Mouse (Mus musculus) kidney, embryonic 15.5 days (tissue): ENCODE data around the gene 4930407I10Rik. TPM values are rescaled to one million over a fixed set of nuclear protein-coding genes. Genes with fewer than 3 reads are reported as not detected.

Source experiments
- polyA plus RNA-seq: library from polyadenylated mRNA; unstranded; fragments of >200 nt; fragmentation: Nextera tagmentation; extraction: Ambion mirVana; gene quantifications from 2 replicates; pipeline ENCODE4 v1.2.1, GENCODE M21; 2015

The 4930407I10Rik gene
- polyA plus RNA-seq, 1 experiment from 2014 or later, result 0.03 TPM

Other genes with a start within 250 kb of the 4930407I10Rik start
- 28.2 and 29.3 TPM in 2 replicates for gene Tob2, start 200.4 kb upstream of the 4930407I10Rik start, polyA plus RNA-seq
- gene Phf5a, start 187.2 kb upstream of the 4930407I10Rik start, polyA plus RNA-seq, result 159 and 163 TPM in 2 replicates
- 216 and 224 TPM in 2 replicates for gene Aco2, start 186.8 kb upstream of the 4930407I10Rik start, polyA plus RNA-seq
- gene Polr3h, start 132.9 kb upstream of the 4930407I10Rik start, polyA plus RNA-seq, result 80.1 and 80.8 TPM in 2 replicates
- 24.7 and 30.7 TPM in 2 replicates for gene Csdc2, start 122.4 kb upstream of the 4930407I10Rik start, polyA plus RNA-seq
- 28.8 and 35.3 TPM in 2 replicates for gene Pmm1, start 98.2 kb upstream of the 4930407I10Rik start, polyA plus RNA-seq
- gene 1700029P11Rik, start 78.6 kb upstream of the 4930407I10Rik start, polyA plus RNA-seq, result not detected in 2 replicates
- 83.3 and 87.0 TPM in 2 replicates for gene Xrcc6, start 71.3 kb upstream of the 4930407I10Rik start, polyA plus RNA-seq
- 25.1 and 26.3 TPM in 2 replicates for gene Desi1, start 25.3 kb upstream of the 4930407I10Rik start, polyA plus RNA-seq
- 272 and 286 TPM in 2 replicates for gene Snu13, start 11.6 kb upstream of the 4930407I10Rik start, polyA plus RNA-seq
- 0.05 and 0.09 TPM in 2 replicates for gene Mei1, start 10.8 kb downstream of the 4930407I10Rik start, polyA plus RNA-seq
- 18.4 and 19.8 TPM in 2 replicates for gene Ccdc134, start 68.8 kb downstream of the 4930407I10Rik start, polyA plus RNA-seq
- gene Srebf2, start 88.0 kb downstream of the 4930407I10Rik start, polyA plus RNA-seq, result 126 and 147 TPM in 2 replicates
- gene Shisa8, start 153.7 kb downstream of the 4930407I10Rik start, polyA plus RNA-seq, result 0.44 and 0.45 TPM in 2 replicates
- 0.10 TPM in 1 of 2 replicates, not detected in the other for gene Tnfrsf13c, start 165.2 kb downstream of the 4930407I10Rik start, polyA plus RNA-seq
- gene Cenpm, start 185.6 kb downstream of the 4930407I10Rik start, polyA plus RNA-seq, result 78.8 and 84.2 TPM in 2 replicates
- gene 1500009C09Rik, start 193.2 kb downstream of the 4930407I10Rik start, polyA plus RNA-seq, result 0.10 TPM in 1 of 2 replicates, not detected in the other
- gene Sept3, start 215.7 kb downstream of the 4930407I10Rik start, polyA plus RNA-seq, result 13.6 and 14.0 TPM in 2 replicates
- 0.18 and 0.35 TPM in 2 replicates for gene Wbp2nl, start 239.8 kb downstream of the 4930407I10Rik start, polyA plus RNA-seq